Mouse (Mus musculus) mouse trophoblast stem cell (cell line): Measurements from ENCODE around the gene Plcg2.

ENCODE experiments used
- in situ Hi-C, 2 experiments: fragments of 300-500 bp; cut with MseI, MboI; formaldehyde crosslinking; loops; 2 replicates in 1 of 2; 3 replicates in 1 of 2; pipeline ENCODE4 v1.15.1; 2025

Gene Plcg2

GRCm38 (mm10) chr8:117632532-117632931, 134.4 kb downstream of the Plcg2 start:
- in situ Hi-C loops, result no loop called here

DNA sequence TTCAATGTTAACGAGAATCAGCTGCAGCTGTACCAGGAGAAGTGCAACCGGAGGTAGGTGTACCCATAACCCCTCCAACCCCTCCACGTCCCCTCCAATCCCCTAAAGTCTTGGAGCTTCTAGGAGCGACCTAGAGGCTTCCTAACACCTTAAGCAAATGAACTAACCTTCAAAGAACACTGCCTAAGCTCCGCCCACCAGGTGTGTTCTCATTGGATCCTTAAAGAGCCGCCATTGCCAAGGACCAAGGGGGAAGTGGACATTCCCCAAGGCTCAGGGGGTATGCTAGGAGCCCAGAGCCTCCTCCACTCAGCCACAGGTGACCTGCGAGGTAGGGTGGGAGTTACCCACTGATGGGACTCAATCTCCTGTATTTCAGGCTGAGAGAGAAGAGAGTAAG, 136.3 kb downstream of the Plcg2 start:
- in situ Hi-C loops, result no loop called here

- in situ Hi-C loops, result no loop called here
These were observed 139.4 kb downstream of the Plcg2 start for GRCm38 (mm10) chr8:117637462-117637861.

GRCm38 (mm10) chr8:117639631-117640030, 141.5 kb downstream of the Plcg2 start:
- in situ Hi-C loops, result no loop called here

DNA sequence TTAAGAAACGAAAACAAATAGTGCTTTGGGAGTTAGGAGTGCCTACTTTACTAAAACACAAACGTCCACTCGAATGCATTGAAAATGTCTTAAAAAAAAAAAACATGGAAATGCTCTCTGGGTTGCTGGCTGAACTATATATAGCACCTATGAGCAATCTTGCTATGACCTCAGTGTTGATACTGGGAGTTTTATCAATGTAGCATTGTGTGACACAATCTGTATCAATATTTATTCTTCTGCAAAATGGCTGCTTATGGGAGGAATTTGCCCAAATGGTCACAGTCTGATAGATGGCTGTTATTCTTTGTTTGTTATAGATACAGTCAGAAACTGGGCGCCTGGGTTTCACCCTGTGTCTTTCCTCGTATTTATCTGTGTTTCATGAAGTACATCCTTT, 147.4 kb downstream of the Plcg2 start:
- in situ Hi-C loops, result no loop called here

- in situ Hi-C loops, result no loop called here
These were observed 147.9 kb downstream of the Plcg2 start for GRCm38 (mm10) chr8:117646020-117646419.

DNA sequence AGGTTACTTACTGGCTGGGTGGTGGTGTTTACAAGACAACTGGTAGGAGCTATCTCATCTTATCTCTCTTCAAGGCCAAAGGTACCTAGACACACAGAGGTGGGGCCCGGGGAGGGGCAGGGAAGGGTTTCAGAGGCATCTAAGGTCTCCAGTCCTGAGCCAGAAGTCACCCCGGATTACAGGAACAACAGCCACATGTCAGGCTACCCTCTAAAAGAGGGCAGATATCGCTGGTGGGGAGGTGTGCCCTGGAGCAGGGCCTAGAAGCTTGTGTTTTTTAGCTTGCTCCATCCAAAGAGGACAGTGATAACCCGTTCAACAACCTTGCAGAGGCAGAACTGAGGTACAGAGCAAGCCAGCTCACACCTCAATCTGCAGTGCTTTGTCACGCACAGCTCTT, 148.3 kb downstream of the Plcg2 start:
- in situ Hi-C loops, result no loop called here

DNA sequence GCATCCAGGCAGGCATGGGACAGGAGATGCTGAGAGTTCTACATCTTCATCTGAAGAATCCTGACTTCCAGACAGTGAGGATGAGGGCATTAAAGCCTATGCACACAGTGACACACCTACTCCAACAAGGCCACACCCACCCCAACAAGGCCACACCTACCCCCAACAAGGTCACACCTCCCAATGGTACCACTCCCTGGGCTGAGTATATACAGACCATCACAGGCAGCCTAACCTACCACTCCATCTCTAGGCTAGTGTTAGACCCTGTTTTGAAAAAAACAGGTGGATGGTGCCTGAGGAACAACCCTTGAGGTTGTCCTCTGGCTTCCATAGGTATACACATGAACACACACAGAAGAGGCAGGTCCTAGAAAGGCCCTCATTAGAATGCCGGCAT, 154.2 kb downstream of the Plcg2 start:
- in situ Hi-C loops, result no loop called here

- in situ Hi-C loops, result no loop called here
These were observed 160.9 kb downstream of the Plcg2 start for GRCm38 (mm10) chr8:117658990-117659389.

DNA sequence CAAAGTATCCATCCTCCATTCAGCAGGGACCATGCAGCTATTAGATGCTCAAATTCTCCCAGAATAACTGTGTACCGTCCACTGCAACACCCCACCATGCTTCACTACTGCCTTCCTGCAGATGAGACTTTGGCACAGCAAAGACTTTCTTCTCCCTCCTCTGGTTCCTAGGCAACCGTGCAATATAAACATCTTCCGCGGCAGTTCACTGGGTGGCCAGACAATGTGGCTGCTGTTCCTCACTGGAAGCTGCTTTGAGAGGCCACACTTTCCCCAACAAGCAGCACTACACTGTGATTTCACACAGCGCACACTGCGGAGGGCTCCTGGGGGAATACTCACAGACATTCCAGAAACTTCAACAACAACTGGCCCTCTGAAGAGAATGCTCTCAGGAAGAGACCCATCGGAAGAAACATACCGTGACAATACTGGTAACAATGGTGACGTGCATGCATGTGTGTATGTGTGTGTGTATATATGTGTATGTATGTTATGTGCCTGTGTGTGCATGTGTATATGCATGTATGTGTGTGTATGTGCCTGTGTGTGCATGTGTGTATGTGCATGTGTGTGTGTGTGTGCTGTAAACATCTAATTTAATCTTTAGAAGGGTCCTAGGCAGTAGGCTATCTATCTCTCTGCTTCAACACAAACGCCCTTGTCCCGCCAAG, 162.4 kb downstream of the Plcg2 start:
- in situ Hi-C loops, result no loop called here

DNA sequence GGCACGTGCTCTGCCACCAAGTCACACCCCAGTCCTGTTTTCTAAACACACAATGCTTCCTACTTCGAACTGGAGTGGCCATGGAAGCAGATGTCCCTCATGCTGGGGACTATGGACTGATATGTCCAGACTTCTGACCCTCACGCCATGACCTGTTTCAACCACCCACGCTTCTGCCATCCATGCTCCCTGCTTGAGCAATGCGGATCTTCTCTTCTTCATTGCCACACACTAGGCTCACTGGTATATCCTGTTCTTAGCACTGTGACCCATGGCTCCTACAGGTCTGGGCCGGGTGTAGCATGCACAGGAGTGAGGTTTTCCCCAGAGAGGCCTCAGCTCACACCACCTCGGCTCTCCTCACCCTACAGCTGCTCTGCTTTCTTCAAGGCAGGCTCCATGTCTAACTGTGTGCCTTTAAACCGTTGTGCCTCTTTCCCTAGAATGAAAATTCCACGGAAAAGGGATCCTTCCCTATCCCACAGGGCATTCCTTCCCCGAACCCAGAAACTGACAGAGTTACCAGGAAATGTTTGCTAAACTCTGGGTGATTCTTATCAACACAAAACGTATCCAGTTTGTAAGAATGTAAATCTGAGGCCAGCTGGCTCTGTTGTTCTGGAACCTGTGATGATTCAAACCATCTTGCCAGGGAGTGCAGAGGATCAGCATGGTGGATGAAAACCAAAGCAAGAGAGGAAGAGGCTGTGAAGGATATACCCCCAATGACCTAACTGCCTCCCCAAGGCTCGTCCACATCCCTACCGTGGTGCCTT, 169.4 kb downstream of the Plcg2 start:
- in situ Hi-C loops, result no loop called here

DNA sequence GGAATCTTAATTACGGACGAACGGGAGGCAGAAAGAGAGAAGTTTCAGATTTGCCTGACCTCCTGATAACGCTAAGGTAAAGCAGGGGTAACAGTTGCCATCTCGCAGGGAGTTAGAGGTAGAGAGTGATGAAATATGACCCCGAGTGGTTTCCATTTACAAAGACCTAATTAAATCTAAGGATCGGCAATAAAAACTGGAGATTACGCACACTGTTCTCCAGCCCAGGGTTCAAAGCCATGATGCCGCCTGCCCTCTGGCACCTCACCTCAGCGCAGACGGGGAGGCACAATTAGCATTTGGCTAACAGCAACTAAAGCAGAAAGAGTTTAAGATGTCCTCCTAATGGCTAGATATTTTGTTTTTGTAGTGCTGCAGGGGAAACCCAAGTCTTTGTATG, 172.4 kb downstream of the Plcg2 start:
- in situ Hi-C loops, result no loop called here

GRCm38 (mm10) chr8:117672558-117672957, 174.5 kb downstream of the Plcg2 start:
- in situ Hi-C loops, result no loop called here

DNA sequence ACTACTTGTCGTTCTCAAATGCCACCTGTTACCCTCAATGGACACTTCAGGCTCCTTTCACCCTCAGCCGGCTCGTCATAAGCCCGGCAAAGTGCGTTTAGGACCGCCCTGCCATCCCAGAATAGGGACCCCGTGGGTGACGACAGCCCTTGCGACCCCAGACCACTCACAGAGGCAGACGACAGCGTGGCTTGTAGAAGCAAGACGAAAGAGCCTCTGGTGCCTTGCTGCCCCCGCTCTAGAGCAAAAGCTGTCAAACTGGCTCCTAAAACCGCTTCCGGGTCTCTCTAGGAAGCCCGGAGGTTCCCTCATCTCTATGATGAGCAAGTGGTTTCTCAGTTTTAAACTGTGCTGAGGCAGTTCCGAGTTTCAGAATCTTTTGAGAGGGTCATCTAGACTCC, 175.3 kb downstream of the Plcg2 start, which contains the start of gene Sdr42e1:
Gene Sdr42e1, minus strand, starts transcription at position 260 of the 401 bp plus-strand sequence.
- in situ Hi-C loops, result no loop called here

DNA sequence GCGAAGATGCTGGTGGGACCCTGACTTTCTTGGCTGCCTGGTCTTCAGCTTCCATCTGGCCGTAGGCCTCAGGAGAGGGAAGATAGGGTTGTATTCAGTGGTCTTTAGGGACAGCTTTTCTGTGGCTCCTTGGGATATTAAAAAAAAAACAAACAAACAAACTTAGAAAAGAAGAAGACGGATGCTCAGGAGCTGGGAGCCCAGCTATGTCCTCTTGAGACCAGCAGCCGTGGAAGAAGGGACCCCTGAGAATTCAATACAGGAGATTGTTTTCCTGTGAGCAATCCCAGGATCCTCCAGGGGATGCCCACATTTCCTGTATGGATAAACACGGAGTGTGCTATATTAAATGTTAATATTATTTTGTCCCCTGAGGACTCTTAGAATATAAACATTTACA, 177.1 kb downstream of the Plcg2 start:
- in situ Hi-C loops, result no loop called here

- in situ Hi-C loops, result no loop called here
These were observed 178.4 kb downstream of the Plcg2 start for GRCm38 (mm10) chr8:117676460-117676859.

DNA sequence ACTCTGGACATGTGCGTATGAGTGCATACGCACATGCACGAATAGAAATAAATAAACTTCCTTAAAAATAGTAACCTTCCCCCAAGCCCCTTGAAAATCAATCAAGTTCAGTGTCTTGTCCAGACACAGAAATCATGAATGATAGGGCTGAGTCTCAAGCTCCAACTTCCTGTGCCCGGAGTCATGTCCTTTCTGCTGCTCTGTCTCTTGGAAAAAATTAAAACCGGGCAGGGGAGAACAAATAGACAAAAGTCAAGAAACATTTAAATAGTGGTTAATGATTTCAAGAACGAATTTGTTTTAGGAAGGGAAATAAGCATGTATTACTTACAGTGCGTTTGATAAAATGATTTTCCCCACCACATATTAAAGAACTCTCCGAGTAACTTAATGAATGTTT, 178.9 kb downstream of the Plcg2 start:
- in situ Hi-C loops, result no loop called here

DNA sequence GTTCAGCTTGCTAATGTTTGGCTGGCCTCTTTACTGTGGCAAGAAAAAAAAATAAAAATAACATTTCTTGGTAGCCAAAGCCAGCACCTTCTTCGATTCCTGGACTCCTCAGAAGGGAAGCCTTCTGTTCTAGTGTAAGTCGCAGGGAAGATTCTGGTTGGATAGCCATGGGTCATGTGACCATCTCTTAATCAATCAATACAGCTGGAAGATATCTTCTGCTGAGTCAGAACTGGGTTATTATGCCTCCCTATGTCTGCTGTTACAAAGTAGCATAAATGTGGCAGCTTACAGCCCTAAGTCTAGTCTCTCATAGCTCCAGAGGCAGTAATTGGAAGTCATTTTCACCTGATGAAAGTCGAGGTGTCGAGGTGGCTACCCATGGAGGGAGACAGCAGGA, 180.6 kb downstream of the Plcg2 start:
- in situ Hi-C loops, result no loop called here

- in situ Hi-C loops, result no loop called here
These were observed 185.9 kb downstream of the Plcg2 start for GRCm38 (mm10) chr8:117683925-117684472.

GRCm38 (mm10) chr8:117684504-117684903, 186.4 kb downstream of the Plcg2 start:
- in situ Hi-C loops, result no loop called here
